Mouse (Mus musculus) activated CD4-positive, CD25-positive, alpha-beta regulatory T cell, adult 4 months (primary cell): ENCODE measurements at regions not wholly inside any gene's neighbourhood (a gene's known extent, or its start where the extent isn't known, plus 50 kb on each side); places are given as distances from the start of the nearest gene placed in this dataset.

ENCODE experiments used
- ATAC-seq: one replicate; pipeline ENCODE4 v1.8.0; 2017

GRCm38 (mm10) chr14:25345995-25346394 is 113.0 kb upstream of the Zmiz1 start:
- no peak for ATAC-seq

GRCm38 (mm10) chr14:25346813-25347610 is 112.0 kb upstream of the Zmiz1 start:
- ATAC-seq, result no peak

GRCm38 (mm10) chr14:25350282-25350964 is 108.6 kb upstream of the Zmiz1 start:
- ATAC-seq, result no peak

- no peak for ATAC-seq
Measured at GRCm38 (mm10) chr14:25353804-25354203, 105.2 kb upstream of the Zmiz1 start.

- no peak for ATAC-seq
Measured at GRCm38 (mm10) chr14:25354288-25354850, 104.6 kb upstream of the Zmiz1 start.

- ATAC-seq, result no peak
Measured at GRCm38 (mm10) chr14:25357805-25358204, 101.2 kb upstream of the Zmiz1 start.

- ATAC-seq, result no peak
Measured at GRCm38 (mm10) chr14:25359824-25360294, 99.1 kb upstream of the Zmiz1 start.

- ATAC-seq, result no peak
Measured at GRCm38 (mm10) chr14:25360726-25361125, 98.3 kb upstream of the Zmiz1 start.

- no peak for ATAC-seq
Measured at GRCm38 (mm10) chr14:25361129-25361528, 97.9 kb upstream of the Zmiz1 start.

- ATAC-seq, result no peak
Measured at GRCm38 (mm10) chr14:25362771-25363170, 96.2 kb upstream of the Zmiz1 start.

- no peak for ATAC-seq
Measured at GRCm38 (mm10) chr14:25365226-25365800, 93.7 kb upstream of the Zmiz1 start.

- ATAC-seq, result no peak
Measured at GRCm38 (mm10) chr14:25366009-25366408, 93.0 kb upstream of the Zmiz1 start.

GRCm38 (mm10) chr14:25370306-25371020 is 88.5 kb upstream of the Zmiz1 start:
- no peak for ATAC-seq

- ATAC-seq, result no peak
Measured at GRCm38 (mm10) chr14:25371021-25371400, 88.0 kb upstream of the Zmiz1 start.

GRCm38 (mm10) chr14:25371661-25372060 is 87.3 kb upstream of the Zmiz1 start:
- peak; percentile 24 for ATAC-seq

- no peak for ATAC-seq
Measured at GRCm38 (mm10) chr14:25372581-25372980, 86.4 kb upstream of the Zmiz1 start.

- ATAC-seq, result no peak
Measured at GRCm38 (mm10) chr14:25373167-25373566, 85.8 kb upstream of the Zmiz1 start.

- no peak for ATAC-seq
Measured at GRCm38 (mm10) chr14:25375001-25375400, 84.0 kb upstream of the Zmiz1 start.

GRCm38 (mm10) chr14:25377091-25377490 is 81.9 kb upstream of the Zmiz1 start:
- no peak for ATAC-seq

- ATAC-seq, result peak; percentile 32
Measured at GRCm38 (mm10) chr14:25377554-25377899, 81.5 kb upstream of the Zmiz1 start.

- peak; percentile 94 for ATAC-seq
Measured at GRCm38 (mm10) chr14:25377900-25378716, 80.9 kb upstream of the Zmiz1 start.

GRCm38 (mm10) chr14:25378717-25379224 is 80.2 kb upstream of the Zmiz1 start:
- peak; percentile 45 for ATAC-seq
